Mouse (Mus musculus): Measurements from ENCODE around the gene Heatr9.
"Not testable (repeated sequence)": the region's sequence is repeated elsewhere in the genome, so short reads cannot be mapped to it uniquely, and the experiment has no call there.

Gene Heatr9

DNA sequence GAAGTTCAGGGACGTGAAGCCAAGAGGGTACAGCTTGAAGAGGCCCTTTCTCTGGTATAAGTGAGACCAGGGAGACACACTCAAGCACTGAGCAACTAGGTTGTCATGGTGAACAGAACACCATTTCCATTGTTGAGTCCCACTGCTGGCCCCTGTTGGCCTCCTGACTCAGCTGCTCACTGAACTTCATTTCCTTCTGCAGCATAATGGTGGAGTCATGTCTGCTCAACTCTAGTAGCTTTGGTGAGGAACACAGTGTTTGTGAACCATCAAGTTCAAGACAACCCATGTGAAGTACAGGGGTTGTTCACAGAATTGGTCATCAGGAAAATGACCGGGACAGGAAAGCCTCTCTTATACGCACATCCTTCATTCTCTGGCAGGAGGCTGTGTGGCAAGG is at the start of gene Heatr9:
Gene Heatr9 (minus strand): TSS at position 101 of the 400 bp plus-strand sequence.
- no peak for DNase-seq (ENCODE audit: low read depth)

DNA sequence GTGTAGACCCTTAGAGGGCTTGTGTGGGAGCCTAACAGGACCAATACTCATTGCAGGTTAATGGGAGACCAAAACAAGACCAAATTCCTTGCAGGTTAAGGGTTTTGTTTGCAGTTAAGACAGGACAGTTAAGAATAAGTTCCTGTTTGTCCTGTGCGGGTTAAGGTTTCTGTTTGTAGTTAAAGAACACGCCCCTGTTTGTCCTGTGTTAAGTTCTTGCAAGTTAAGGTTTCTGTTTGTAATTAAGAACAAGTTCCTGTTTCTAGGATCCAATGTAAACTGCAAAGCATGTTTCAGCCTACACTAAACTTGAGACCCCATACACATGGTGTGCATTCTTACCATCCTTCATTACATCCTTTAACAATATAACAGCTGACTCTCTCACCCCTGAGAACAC is 48.2 kb upstream of the Heatr9 start:
- DNase-seq (ENCODE audit: low read depth) = no peak

- no peak for DNase-seq (ENCODE audit: low read depth)
These were observed 47.3 kb upstream of the Heatr9 start for GRCm38 (mm10) chr11:83569249-83569648.

DNA sequence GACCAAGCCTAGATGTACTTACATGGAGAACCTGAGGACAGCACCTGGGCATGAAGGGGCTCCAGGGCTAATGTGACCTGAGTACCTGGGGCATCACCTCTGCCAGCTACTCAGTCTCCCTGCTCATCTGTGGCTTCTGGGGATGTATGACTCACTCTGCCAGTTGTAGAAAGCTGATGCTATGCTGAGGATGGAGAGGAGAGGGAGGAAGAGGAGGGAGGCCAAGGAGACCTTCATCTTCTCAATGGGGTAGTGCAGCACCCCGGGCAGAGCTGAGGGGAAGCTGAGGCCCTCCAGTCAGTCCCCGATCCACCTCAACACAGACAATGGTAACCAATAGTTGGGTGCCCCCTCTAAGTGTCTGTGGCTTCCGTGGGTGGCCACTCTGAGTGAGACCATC is 46.8 kb upstream of the Heatr9 start:
- no peak for DNase-seq (ENCODE audit: low read depth)

GRCm38 (mm10) chr11:83568061-83568460 is 46.1 kb upstream of the Heatr9 start:
- no peak for DNase-seq (ENCODE audit: low read depth)

DNA sequence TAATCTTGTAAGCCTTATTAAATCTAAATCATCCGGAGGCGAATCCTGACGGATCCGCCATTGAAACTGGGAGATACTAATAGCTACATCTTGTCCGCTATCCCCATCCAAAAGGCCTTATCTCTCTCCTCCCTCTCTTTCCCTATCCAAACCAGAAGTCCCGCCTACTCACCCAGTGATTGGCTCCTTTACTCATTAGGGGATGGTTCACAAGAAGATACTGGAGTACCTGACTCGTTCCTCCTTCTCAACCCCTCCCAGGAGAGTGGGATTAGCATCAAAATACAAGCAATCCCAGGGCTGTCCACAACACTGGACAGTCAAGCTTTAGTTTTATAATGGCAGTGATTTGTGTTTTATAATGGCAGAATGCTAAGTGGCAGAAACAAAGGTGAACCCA is 45.3 kb upstream of the Heatr9 start:
- DNase-seq (ENCODE audit: low read depth) = no peak

GRCm38 (mm10) chr11:83566617-83567016 is 44.6 kb upstream of the Heatr9 start:
- no peak for DNase-seq (ENCODE audit: low read depth)

GRCm38 (mm10) chr11:83563754-83564153 is 41.8 kb upstream of the Heatr9 start:
- DNase-seq (ENCODE audit: low read depth) = no peak

GRCm38 (mm10) chr11:83562311-83562887 is 40.4 kb upstream of the Heatr9 start:
- DNase-seq (ENCODE audit: low read depth) = no peak

GRCm38 (mm10) chr11:83560405-83560804 is 38.4 kb upstream of the Heatr9 start:
- no peak for DNase-seq (ENCODE audit: low read depth)

DNA sequence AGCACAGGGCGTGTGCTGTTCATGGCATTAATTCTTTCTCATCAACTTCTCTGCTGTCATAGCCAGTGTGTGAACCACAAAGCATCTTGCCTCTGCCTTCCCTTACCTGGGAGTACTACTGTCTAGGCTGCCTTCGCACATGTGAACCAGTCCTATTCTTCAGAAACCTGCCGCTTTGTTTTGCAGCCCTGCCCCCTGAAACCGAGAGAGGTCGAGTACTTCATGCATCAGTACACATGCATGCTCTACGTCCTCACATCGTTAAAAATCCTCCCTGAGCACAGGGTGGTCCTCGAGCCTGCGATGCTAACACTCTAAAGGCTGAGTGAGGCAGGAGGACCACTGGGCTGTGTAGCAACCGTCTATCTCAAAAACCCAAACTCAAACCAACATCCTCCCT is 35.1 kb upstream of the Heatr9 start:
- DNase-seq (ENCODE audit: low read depth) = no peak

GRCm38 (mm10) chr11:83556085-83556781 is 34.3 kb upstream of the Heatr9 start:
- DNase-seq (ENCODE audit: low read depth) = no peak

DNA sequence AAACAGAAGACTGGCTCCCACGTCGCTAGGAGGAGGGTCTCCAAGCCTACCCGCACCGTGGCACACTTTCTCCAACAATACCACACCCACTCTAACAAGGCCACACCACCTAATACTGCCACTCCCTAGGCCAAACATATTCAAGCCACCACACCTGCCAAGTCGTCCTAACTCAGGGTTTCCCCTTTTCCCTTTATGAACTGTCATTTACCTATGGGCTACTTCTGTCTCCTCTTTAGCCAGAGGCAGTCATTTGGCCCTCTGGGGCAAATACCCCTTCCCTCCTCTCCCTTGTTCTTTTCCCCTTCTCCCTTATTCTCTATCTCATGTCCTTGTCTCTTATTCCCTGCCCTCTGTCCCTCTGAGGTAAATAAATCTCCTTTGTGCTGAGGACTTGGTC is 29.7 kb upstream of the Heatr9 start:
- no peak for DNase-seq (ENCODE audit: low read depth)

GRCm38 (mm10) chr11:83551037-83551436 is 29.1 kb upstream of the Heatr9 start:
- not testable (repeated sequence) for DNase-seq (ENCODE audit: low read depth)

DNA sequence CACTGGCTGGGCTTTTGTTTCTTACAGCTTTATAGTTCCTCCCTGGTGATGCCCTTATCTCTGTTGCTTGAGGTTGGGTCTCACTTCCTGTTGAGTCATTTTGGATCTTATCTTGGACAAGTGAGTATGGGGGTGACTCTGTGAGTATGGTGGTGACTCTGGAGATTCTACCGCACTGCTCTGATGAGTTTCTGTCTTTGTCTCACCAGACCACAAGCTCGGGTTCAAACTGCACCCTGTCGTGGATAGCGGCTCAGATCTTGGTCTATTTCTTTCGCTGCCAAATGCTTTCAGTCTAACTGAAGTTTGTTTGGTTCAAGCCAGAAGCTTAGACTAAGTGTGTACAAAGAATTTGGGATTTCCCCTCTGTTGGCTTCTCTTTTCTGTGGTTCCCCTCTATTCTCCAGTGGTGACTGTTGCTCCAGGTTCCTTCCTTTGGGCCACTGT is 28.2 kb upstream of the Heatr9 start:
- DNase-seq (ENCODE audit: low read depth) = peak; percentile 45

- no peak for DNase-seq (ENCODE audit: low read depth)
These were observed 22.2 kb upstream of the Heatr9 start for GRCm38 (mm10) chr11:83544214-83544613.

DNA sequence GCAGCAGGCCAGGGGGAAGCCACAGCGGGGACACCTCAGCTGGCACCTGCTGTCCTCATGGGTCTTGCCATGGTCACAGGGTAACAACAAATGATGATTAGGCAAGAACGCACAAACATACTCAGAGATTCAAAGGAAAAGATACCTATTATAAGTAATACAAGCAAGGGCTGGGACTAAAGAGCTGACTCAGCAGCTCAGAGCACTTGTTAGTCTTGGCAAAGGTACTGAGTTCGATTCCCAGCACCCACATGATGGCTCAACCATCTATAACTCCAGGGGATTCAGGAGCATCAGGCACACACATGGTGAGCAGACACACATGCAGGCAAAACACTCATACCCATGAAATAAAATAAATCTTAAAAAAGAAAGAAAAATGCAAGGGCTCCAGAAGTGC is 19.4 kb upstream of the Heatr9 start:
- DNase-seq (ENCODE audit: low read depth) = no peak

DNA sequence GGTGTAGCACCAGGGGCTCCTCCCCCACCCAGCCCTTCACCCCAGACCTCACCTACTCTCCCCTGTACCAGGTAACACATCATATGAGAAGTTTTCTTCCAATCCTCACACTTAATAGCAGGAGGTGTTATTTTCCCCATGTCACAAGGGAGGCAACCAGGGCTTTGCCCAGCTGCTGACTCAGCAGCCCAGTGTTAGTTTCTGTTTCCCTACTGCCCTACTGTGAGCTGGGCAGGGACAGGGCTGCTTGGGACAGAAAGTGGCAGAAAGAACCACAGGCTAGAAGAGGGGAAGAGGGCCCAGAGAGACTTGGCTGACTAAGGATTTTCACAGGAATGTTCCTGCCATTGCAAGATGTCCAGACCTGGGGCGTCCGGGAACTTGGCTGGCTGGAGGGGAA is 19.0 kb upstream of the Heatr9 start:
- no peak for DNase-seq (ENCODE audit: low read depth)

- DNase-seq (ENCODE audit: low read depth) = no peak
These were observed 16.8 kb upstream of the Heatr9 start for GRCm38 (mm10) chr11:83538705-83539314.

- no peak for DNase-seq (ENCODE audit: low read depth)
These were observed 14.9 kb upstream of the Heatr9 start for GRCm38 (mm10) chr11:83536831-83537230.

- DNase-seq (ENCODE audit: low read depth) = no peak
These were observed 12.8 kb upstream of the Heatr9 start for GRCm38 (mm10) chr11:83534609-83535423.

- no peak for DNase-seq (ENCODE audit: low read depth)
These were observed 12.2 kb upstream of the Heatr9 start for GRCm38 (mm10) chr11:83534143-83534542.

DNA sequence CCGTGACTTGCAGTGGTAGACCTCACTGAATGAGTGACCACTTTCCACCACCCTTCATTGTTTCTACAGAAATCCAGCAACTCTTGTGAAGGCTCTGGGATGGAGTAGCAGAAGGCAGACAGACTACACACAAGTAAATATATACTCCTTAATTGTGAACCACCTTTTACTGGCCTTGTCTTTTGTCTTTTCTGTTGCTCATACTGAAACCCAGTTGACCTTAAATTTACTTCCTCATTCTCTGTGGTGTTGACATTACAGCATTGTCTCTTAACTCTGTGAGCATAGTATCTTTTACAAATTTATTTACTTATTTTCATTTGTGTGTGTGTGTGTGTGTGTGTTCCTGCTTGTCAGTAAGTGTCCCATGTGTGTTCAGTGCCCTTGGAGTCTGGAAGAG is 11.2 kb upstream of the Heatr9 start:
- no peak for DNase-seq (ENCODE audit: low read depth)
